Comparison of ENCODE assay signal across 16 mouse cellular contexts in genomic region chr16:89674159-89674902, GRCm38 (mm10).
DNase-seq lines count a peak whose midpoint lies in the region; ATAC-seq and TF ChIP-seq lines count a peak whose summit lies in the region.
"Had no signal": no experiment of that assay in that cellular context is flagged by ENCODE, and none has a peak within 500 bp of the region (broad histone marks: within the 10 kb centered on the region; RNA-seq: fewer than 3 reads in every experiment).

No protein-coding gene starts in this region.

- peaks cover 7 to 12% of the 10 kb centered on the region in 2 experiments for H3K4me1 ChIP-seq in MEL (ENCODE audit: control insufficient read depth in 1 of 2, insufficient read depth in 2 of 2, low read length in 2 of 2)
- 0 out of 2 replicates have a peak, but pooled peaks cover 5% of the 10 kb centered on the region for H3K4me1 ChIP-seq in hindbrain, embryonic 14.5 days (replicated peaks; ENCODE audit: control insufficient read depth, insufficient read depth, low read length)
- H3K4me1 ChIP-seq in kidney, embryonic 16.5 days (ENCODE audit: insufficient read depth, low read length), result peaks cover 7% of the 10 kb centered on the region; the same call in 1 of the 2 replicates

- no peaks in the 10 kb centered on the region for H3K9me3 ChIP-seq in MEL (replicated peaks; ENCODE audit: insufficient read depth, low read length)
- no peaks in the 10 kb centered on the region for H3K9me3 ChIP-seq in hindbrain, embryonic 14.5 days (ENCODE audit: control insufficient read depth, low read length)
- H3K9me3 ChIP-seq in kidney, embryonic 16.5 days (ENCODE audit: low read length), result no peaks in the 10 kb centered on the region
- H3K9me3 ChIP-seq: heart, embryonic 15.5 days had no signal

- no peak for ATAC-seq in cerebellum, adult (ENCODE audit: insufficient number of reproducible peaks, low FRiP score, low TSS enrichment)
- ATAC-seq in hindbrain, embryonic 14.5 days (ENCODE audit: low FRiP score), result peak; percentile 60
- ATAC-seq in kidney, embryonic 16.5 days (ENCODE audit: low FRiP score, low TSS enrichment), result no peak
- ATAC-seq: intestine, embryonic 16.5 days had no signal

- H3K79me2 ChIP-seq in MEL (ENCODE audit: control insufficient read depth, insufficient read depth, low read length, poor library complexity), result no peaks in the 10 kb centered on the region

- peak; percentile 78 to 87 for DNase-seq in cerebellum, postnatal 10 days
- peak; percentile 28 to 29 for DNase-seq in layer of hippocampus, postnatal 10 days (ENCODE audit: low spot score in 2 of 2)
- DNase-seq in layer of hippocampus, adult 18-20 months (ENCODE audit: low spot score in 2 of 2), result no peak
- DNase-seq in MEL (ENCODE audit: low read depth, low spot score), result peak; percentile 11
- peak; percentile 46 for DNase-seq in hindbrain, embryonic 14.5 days (ENCODE audit: low spot score)
- no peak for DNase-seq in MN1 (ENCODE audit: low spot score)
- DNase-seq: cerebellum, adult 8-10 months; heart, adult 2 months; heart, postnatal 4 days; liver; lung, postnatal 10 days; thymus, postnatal 25 days had no signal

- TF ChIP-seq POLR2A in MEL (IDR thresholded peaks at IDR 0.05; ENCODE audit: control insufficient read depth in 1 of 2, insufficient read depth in 1 of 2, low read depth in 1 of 2, low read length in 2 of 2, poor library complexity in 1 of 2), result no peak

- peak overlapping the region; percentile 59 for H3K9ac ChIP-seq in MEL (ENCODE audit: control insufficient read depth, low read depth, low read length, poor library complexity, severe bottlenecking)
- H3K9ac ChIP-seq in hindbrain, embryonic 14.5 days, result no peak overlapping the region
- H3K9ac ChIP-seq in kidney, embryonic 16.5 days (replicated peaks; ENCODE audit: low read length), result no peak overlapping the region
- H3K9ac ChIP-seq: heart, embryonic 15.5 days had no signal

- no peaks in the 10 kb centered on the region for H3K27me3 ChIP-seq in MEL (ENCODE audit: control insufficient read depth in 1 of 2, insufficient read depth in 2 of 2, low read length in 2 of 2)
- no peaks in the 10 kb centered on the region for H3K27me3 ChIP-seq in hindbrain, embryonic 14.5 days (ENCODE audit: control insufficient read depth, insufficient read depth, low read length)
- no peaks in the 10 kb centered on the region for H3K27me3 ChIP-seq in kidney, embryonic 16.5 days (ENCODE audit: insufficient read depth, low read length)
- H3K27me3 ChIP-seq: heart, embryonic 15.5 days had no signal

- TF ChIP-seq EP300 in MEL (IDR thresholded peaks at IDR 0.05; ENCODE audit: low read depth in 1 of 2, low read length in 2 of 2), result no peak

- H3K4me3 ChIP-seq in MEL (ENCODE audit: control insufficient read depth in 1 of 2, insufficient read depth in 1 of 2, low read depth in 2 of 2, low read length in 2 of 2), result peak overlapping the region; percentile 25 to 43
- H3K4me3 ChIP-seq in hindbrain, embryonic 14.5 days (replicated peaks; ENCODE audit: low read length), result no peak overlapping the region
- H3K4me3 ChIP-seq in kidney, embryonic 16.5 days (ENCODE audit: low read length), result no peak overlapping the region
- H3K4me3 ChIP-seq: heart, adult 2 months; heart, embryonic 15.5 days had no signal

- TF ChIP-seq RAD21 in MEL (IDR thresholded peaks at IDR 0.05; ENCODE audit: low read depth, low read length), result no peak

- whole genome bisulfite sequencing in hindbrain, embryonic 14.5 days, result 50% methylated on average over 16 of the region's 16 CpGs
- WGBS in kidney, embryonic 16.5 days, result 91% methylated on average over 16 of the region's 16 CpGs

- H3K4me2 ChIP-seq in hindbrain, embryonic 14.5 days (replicated peaks), result 0 out of 2 replicates have a peak overlapping the region, but pooled peaks have one; percentile 12
- H3K4me2 ChIP-seq in kidney, embryonic 16.5 days (replicated peaks; ENCODE audit: low read depth, low read length), result no peak overlapping the region

- peaks cover 0 to 8% of the 10 kb centered on the region in 2 experiments; a peak in 2 of 4 replicates for H3K36me3 ChIP-seq in MEL (ENCODE audit: control insufficient read depth in 1 of 2, insufficient read depth in 2 of 2, low read length in 2 of 2)
- H3K36me3 ChIP-seq in hindbrain, embryonic 14.5 days (replicated peaks; ENCODE audit: control insufficient read depth, insufficient read depth), result no peaks in the 10 kb centered on the region
- no peaks in the 10 kb centered on the region for H3K36me3 ChIP-seq in kidney, embryonic 16.5 days (ENCODE audit: insufficient read depth, low read length)
- H3K36me3 ChIP-seq: heart, embryonic 15.5 days had no signal

- TF ChIP-seq CTCF in MEL (IDR thresholded peaks at IDR 0.05 in 2 of 3, conservative IDR thresholded peaks at IDR 0.05 in 1 of 3; ENCODE audit: control insufficient read depth in 1 of 3, insufficient read depth in 1 of 3, low read depth in 2 of 3, low read length in 3 of 3, poor library complexity in 1 of 3, severe bottlenecking in 1 of 3), result no peak

- H3K27ac ChIP-seq in MEL (ENCODE audit: control insufficient read depth, low read depth, low read length), result peak overlapping the region; percentile 98
- H3K27ac ChIP-seq in hindbrain, embryonic 14.5 days, result no peak overlapping the region
- no peak overlapping the region for H3K27ac ChIP-seq in kidney, embryonic 16.5 days (ENCODE audit: low read length)
- H3K27ac ChIP-seq: heart, adult 2 months had no signal

TF ChIP-seq in MEL, 35 proteins besides CTCF, POLR2A, EP300 and RAD21:
- TF ChIP-seq GABPA (IDR thresholded peaks at IDR 0.05; ENCODE audit: low read depth, low read length), result no peak
- TF ChIP-seq NRF1 (IDR thresholded peaks at IDR 0.05; ENCODE audit: insufficient read depth, low read depth, low read length, poor library complexity, severe bottlenecking), result no peak
- no peak for TF ChIP-seq CHD1 (IDR thresholded peaks at IDR 0.05; ENCODE audit: low read depth, low read length)

Comparison
In these comparisons a context has a peak if more than half of its experiments do, and no peak if none do; other contexts are left out.
1. DNase-seq: peak in cerebellum, postnatal 10 days (2 of 2), layer of hippocampus, postnatal 10 days (2 of 2), MEL (single experiment) and hindbrain, embryonic 14.5 days (single experiment); none in layer of hippocampus, adult 18-20 months (0 of 2) and MN1 (single experiment).
2. H3K4me3 ChIP-seq: peak in MEL (2 of 2); none in hindbrain, embryonic 14.5 days (single experiment) and kidney, embryonic 16.5 days (single experiment).